Mouse (Mus musculus) liver (tissue): ENCODE data around the gene Adam22.
"Not testable (repeated sequence)": the region's sequence is repeated elsewhere in the genome, so short reads cannot be mapped to it uniquely, and the experiment has no call there.

Experiments used
- DNase-seq: peaks from one replicate; pipeline ENCODE4 v3.0.0-alpha.2; 2020; ENCODE audit warnings: mixed read lengths

Adam22 gene

DNA sequence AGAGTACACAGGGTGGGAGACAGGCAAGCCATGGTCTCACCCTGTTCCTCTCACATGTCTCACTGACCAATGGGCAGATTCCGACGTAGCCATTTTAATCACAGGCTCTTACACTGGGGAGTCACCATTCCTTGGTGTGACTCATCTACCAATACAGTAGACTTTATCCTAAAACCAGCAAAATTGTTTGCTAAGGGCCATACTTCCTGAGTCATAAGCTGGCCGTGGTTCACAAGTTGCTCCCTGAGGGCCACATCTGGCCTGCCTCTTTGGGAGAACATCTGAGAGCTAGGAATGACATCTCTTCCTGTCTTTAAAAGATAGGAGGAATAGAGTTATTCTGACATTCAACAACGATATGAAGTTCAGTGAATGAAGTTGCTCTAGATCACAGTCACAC is 314.1 kb downstream of the Adam22 start:
- no peak for DNase-seq

DNA sequence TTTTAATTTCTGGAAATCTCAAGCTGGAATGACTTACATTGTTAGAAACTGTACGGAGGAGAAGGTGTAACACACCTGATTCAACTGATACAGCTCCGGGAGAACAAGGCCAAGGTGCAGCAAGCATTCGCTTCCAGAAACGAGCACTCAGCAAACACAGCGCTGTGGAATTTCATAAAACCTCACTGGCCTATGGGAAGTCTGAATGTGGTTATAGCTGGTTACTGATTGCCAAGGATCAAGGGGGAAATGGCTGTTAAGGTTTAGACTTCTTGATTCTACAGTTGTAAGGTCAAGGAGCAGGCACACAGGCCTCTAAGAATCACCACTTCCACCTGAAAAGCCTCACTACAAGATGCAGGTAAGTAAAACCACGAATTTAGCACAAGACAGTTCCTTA is 322.1 kb downstream of the Adam22 start, which contains the start of gene Sri:
Gene Sri, plus strand, starts transcription at position 224 of the 400 bp plus-strand sequence.
- no peak for DNase-seq

DNA sequence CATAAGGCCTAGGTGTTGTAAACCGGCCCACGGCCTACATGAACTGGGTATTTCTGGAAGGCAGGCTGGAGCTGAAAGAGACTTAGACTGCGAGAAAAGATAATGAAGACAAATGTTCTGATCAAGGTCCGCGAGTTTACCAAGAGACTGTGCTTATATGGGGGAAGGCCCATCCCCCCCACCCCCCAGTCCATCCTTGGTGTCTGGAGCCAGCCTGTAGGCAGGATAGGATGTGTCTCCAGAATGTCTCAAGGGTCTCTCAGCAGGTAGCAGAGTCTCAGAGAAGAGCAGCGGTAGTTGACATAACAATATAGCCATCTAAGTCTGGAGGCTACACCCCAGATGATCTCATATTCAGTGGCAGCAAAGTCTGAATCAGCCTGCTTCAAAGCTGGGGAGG is 333.4 kb downstream of the Adam22 start:
- not testable (repeated sequence) for DNase-seq
